ENCODE assay signal across 24 mouse cellular contexts in genomic region chr3:126627968-126628367, GRCm38 (mm10). TPM values are rescaled to one million over a fixed set of nuclear protein-coding genes. Genes with fewer than 3 reads are reported as not detected.
DNase-seq lines count a peak whose midpoint lies in the region; ATAC-seq and TF ChIP-seq lines count a peak whose summit lies in the region.
"Had no signal": no experiment of that assay in that cellular context is flagged by ENCODE, and none has a peak within 500 bp of the region (broad histone marks: within the 10 kb centered on the region; RNA-seq: fewer than 3 reads in every experiment).

No protein-coding gene starts in this region.

- no peak for TF ChIP-seq POLR2A in bone marrow macrophage, adult 2 months (IDR thresholded peaks at IDR 0.05; ENCODE audit: borderline replicate concordance, low read depth, low read length)

- peak; percentile 24 for DNase-seq in heart, adult 11 months
- DNase-seq in heart, adult 9 months (ENCODE audit: low spot score in 2 of 2), result no peak
- no peak for DNase-seq in heart, adult 18-20 months
- DNase-seq in lung, postnatal 10 days, result no peak
- DNase-seq: adrenal gland, postnatal 10 days; adrenal gland, postnatal 36 days; cerebellum, adult 11 months; cerebellum, adult 2 months; cerebellum, adult 9-11 months; cerebellum, postnatal 25 days; gastrocnemius, postnatal 25 days; heart, postnatal 36 days; kidney, adult 18-20 months had no signal

- no peak for TF ChIP-seq CTCF in bone marrow macrophage, adult 2 months (IDR thresholded peaks at IDR 0.05; ENCODE audit: low read depth, low read length)

- H3K9ac ChIP-seq in heart, embryonic 15.5 days, result no peak overlapping the region
- no peak overlapping the region for H3K9ac ChIP-seq in lung, embryonic 15.5 days
- no peak overlapping the region for H3K9ac ChIP-seq in forebrain, embryonic 16.5 days (replicated peaks; ENCODE audit: low read depth, low read length)
- H3K9ac ChIP-seq: embryonic facial prominence, embryonic 12.5 days; embryonic facial prominence, embryonic 15.5 days; hindbrain, embryonic 14.5 days had no signal

- no peak for ATAC-seq in heart, embryonic 15.5 days (replicated peaks; ENCODE audit: insufficient number of reproducible peaks, insufficient read depth, low FRiP score, low read depth)
- no peak for ATAC-seq in lung, embryonic 15.5 days (ENCODE audit: borderline replicate concordance, extremely low read depth, low FRiP score, low TSS enrichment)
- no peak for ATAC-seq in forebrain, embryonic 16.5 days
- ATAC-seq: forebrain, embryonic 14.5 days; hindbrain, postnatal 0 days; intestine, embryonic 16.5 days; Patski had no signal

- H3K4me1 ChIP-seq in heart, embryonic 15.5 days (replicated peaks), result peaks cover 47% of the 10 kb centered on the region
- peaks cover 40% of the 10 kb centered on the region for H3K4me1 ChIP-seq in lung, embryonic 15.5 days
- H3K4me1 ChIP-seq in bone marrow macrophage, adult 2 months (ENCODE audit: control insufficient read depth, insufficient read depth, low read length), result peaks cover 40% of the 10 kb centered on the region
- H3K4me1 ChIP-seq in forebrain, embryonic 16.5 days (replicated peaks; ENCODE audit: control insufficient read depth, insufficient read depth, low read length), result no peaks in the 10 kb centered on the region
- H3K4me1 ChIP-seq: embryonic facial prominence, embryonic 12.5 days; embryonic facial prominence, embryonic 15.5 days had no signal

- H3K9me3 ChIP-seq in heart, embryonic 15.5 days (replicated peaks), result no peaks in the 10 kb centered on the region
- no peaks in the 10 kb centered on the region for H3K9me3 ChIP-seq in lung, embryonic 15.5 days
- H3K9me3 ChIP-seq in forebrain, embryonic 16.5 days (ENCODE audit: control insufficient read depth, low read length), result no peaks in the 10 kb centered on the region
- H3K9me3 ChIP-seq: embryonic facial prominence, embryonic 12.5 days; embryonic facial prominence, embryonic 15.5 days had no signal

- H3K4me2 ChIP-seq in heart, embryonic 15.5 days, result no peak overlapping the region
- no peak overlapping the region for H3K4me2 ChIP-seq in lung, embryonic 15.5 days
- no peak overlapping the region for H3K4me2 ChIP-seq in forebrain, embryonic 16.5 days (ENCODE audit: low read length)
- H3K4me2 ChIP-seq: embryonic facial prominence, embryonic 12.5 days; embryonic facial prominence, embryonic 15.5 days; hindbrain, embryonic 14.5 days had no signal

- no peaks in the 10 kb centered on the region for H3K27me3 ChIP-seq in heart, embryonic 15.5 days
- no peaks in the 10 kb centered on the region for H3K27me3 ChIP-seq in lung, embryonic 15.5 days
- no peaks in the 10 kb centered on the region for H3K27me3 ChIP-seq in forebrain, embryonic 16.5 days (replicated peaks; ENCODE audit: control insufficient read depth, insufficient read depth, low read length)
- H3K27me3 ChIP-seq: embryonic facial prominence, embryonic 12.5 days; embryonic facial prominence, embryonic 15.5 days; Patski had no signal

- no peak overlapping the region for H3K4me3 ChIP-seq in heart, embryonic 15.5 days
- no peak overlapping the region for H3K4me3 ChIP-seq in lung, embryonic 15.5 days
- H3K4me3 ChIP-seq in bone marrow macrophage, adult 2 months (ENCODE audit: insufficient read depth, low read length), result no peak overlapping the region
- H3K4me3 ChIP-seq in forebrain, embryonic 16.5 days (replicated peaks; ENCODE audit: low read length), result no peak overlapping the region
- H3K4me3 ChIP-seq: embryonic facial prominence, embryonic 12.5 days; embryonic facial prominence, embryonic 15.5 days had no signal

- WGBS in heart, embryonic 15.5 days, result 86% methylated on average over 4 of the region's 4 CpGs
- 62% methylated on average over 4 of the region's 4 CpGs for WGBS in lung, embryonic 15.5 days
- WGBS in forebrain, embryonic 16.5 days, result 94% methylated on average over 4 of the region's 4 CpGs

- no peaks in the 10 kb centered on the region for H3K36me3 ChIP-seq in heart, embryonic 15.5 days
- no peaks in the 10 kb centered on the region for H3K36me3 ChIP-seq in lung, embryonic 15.5 days
- H3K36me3 ChIP-seq in forebrain, embryonic 16.5 days (ENCODE audit: control insufficient read depth, insufficient read depth), result no peaks in the 10 kb centered on the region
- H3K36me3 ChIP-seq: embryonic facial prominence, embryonic 12.5 days; embryonic facial prominence, embryonic 15.5 days had no signal

- peak overlapping the region; percentile 71; the same call in 1 of the 2 replicates for H3K27ac ChIP-seq in heart, embryonic 15.5 days
- peak overlapping the region; percentile 70; the same call in 1 of the 2 replicates for H3K27ac ChIP-seq in lung, embryonic 15.5 days
- peak overlapping the region; percentile 94 for H3K27ac ChIP-seq in bone marrow macrophage, adult 2 months (ENCODE audit: insufficient read depth, low read depth, low read length)
- no peak overlapping the region for H3K27ac ChIP-seq in forebrain, embryonic 16.5 days (ENCODE audit: low read length)
- H3K27ac ChIP-seq: embryonic facial prominence, embryonic 12.5 days; embryonic facial prominence, embryonic 15.5 days; hindbrain, embryonic 14.5 days; hindbrain, postnatal 0 days had no signal

RNA-seq across cellular contexts. Expression of gene Camk2d, which starts 31.9 kb away (rescaled TPM):
- 99.3 and 108 TPM in 2 replicates for polyA plus RNA-seq in heart, embryonic 15.5 days (2015; fragmentation: Nextera tagmentation; extraction: Ambion mirVana)
- total RNA-seq in heart, adult 18-20 months (2021), result 100 to 1,000 TPM; 132 to 135 TPM
- polyA plus RNA-seq in lung, embryonic 15.5 days (2015; fragmentation: Nextera tagmentation; extraction: Ambion mirVana), result 35.1 and 39.0 TPM in 2 replicates
- 40.0 and 59.0 TPM in 2 replicates for polyA plus RNA-seq in bone marrow macrophage, adult 2 months (2012; ENCODE audit: insufficient read depth, insufficient read length, missing spikeins)
- 30.2 and 40.6 TPM in 2 replicates for polyA plus RNA-seq in forebrain, embryonic 16.5 days (2015; fragmentation: Nextera tagmentation; extraction: Ambion mirVana)
